Mouse (Mus musculus): ENCODE measurements around the gene Optn.

DNA sequence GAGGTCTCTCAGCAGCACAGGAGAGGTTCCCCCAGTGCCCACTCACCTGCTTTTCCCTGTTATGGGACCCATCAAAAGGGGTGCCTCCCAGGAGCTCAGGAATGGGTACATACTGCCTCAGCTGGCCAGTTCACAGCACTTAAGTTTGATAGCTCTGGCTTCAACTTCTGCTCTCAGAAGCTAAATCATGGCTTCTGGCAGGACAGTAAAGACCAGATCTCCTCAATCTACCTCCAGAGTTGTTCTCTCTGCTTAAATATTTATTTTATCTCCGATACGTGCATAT, 20.4 kb downstream of the Optn start:
- no peak for TF ChIP-seq EP300 (IDR thresholded peaks at IDR 0.05; ENCODE audit: insufficient read depth, low read depth, low read length)
- no peak for TF ChIP-seq POLR2A (IDR thresholded peaks at IDR 0.05; ENCODE audit: insufficient read depth, low read length)
- TF ChIP-seq CTCF (IDR thresholded peaks at IDR 0.05; ENCODE audit: low read depth, low read length), result no peak

All from ES-Bruce4 (cell line).